8 mouse cellular contexts compared by ENCODE assay signal in the genomic region with DNA sequence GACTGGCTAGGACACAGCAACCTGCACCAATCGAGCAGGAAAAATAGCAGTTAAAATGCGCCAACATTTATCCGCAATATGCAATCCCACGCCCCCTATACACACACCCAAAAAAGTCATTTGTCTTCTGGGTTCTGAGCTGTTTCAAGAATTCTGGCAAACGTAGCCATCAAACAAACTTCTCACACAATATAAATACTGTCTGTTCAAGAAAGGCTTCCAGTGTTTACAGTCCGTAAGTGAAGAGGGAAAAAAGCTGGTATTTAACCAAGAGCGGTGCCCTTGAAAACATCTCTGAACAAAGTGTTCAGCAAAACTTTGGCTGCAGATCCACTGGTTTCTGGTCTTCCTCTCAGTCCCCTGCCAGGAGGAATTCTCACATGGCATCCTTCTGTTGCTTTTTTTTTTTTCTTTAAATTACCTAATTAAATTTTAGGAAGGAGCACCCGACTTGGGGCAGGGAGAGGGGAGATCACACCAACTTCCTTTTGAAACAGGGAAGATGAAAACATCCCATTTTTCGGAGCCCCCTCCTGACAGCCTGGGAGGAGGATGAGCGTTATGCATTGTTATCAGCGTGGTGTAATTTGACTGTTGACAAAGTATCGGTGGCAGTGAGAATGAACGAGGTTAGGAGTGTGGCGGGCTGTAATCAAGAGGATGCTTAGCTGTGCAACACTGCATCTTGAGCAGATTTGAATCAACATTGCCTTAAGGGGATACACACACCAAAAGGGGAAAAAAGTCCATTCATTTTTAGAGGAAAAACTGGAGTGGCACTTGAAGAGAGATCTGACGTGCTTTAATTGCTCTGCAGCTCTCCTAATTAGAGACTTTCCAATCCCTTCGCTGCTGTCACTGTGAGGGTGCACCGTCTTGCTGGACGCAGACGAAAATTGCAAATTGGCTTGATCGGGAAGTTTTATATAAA.
A peak's percentile ranks its signal among the peaks of the same experiment; 100 is the strongest.
DNase-seq lines count a peak whose midpoint lies in the region; ATAC-seq and TF ChIP-seq lines count a peak whose summit lies in the region.

No protein-coding gene starts in this region.

- no peak for TF ChIP-seq CTCF in olfactory bulb, adult 2 months (IDR thresholded peaks at IDR 0.05; ENCODE audit: insufficient read depth, low read depth, low read length)

- H3K27ac ChIP-seq in kidney, embryonic 16.5 days (ENCODE audit: low read length): peak overlapping the region; percentile 91
- no peak overlapping the region for H3K27ac ChIP-seq in embryonic facial prominence, embryonic 12.5 days
- peak overlapping the region; percentile 53; the same call in 1 of the 2 replicates for H3K27ac ChIP-seq in limb, embryonic 10.5 days
- H3K27ac ChIP-seq in olfactory bulb, adult 2 months (ENCODE audit: insufficient read depth, low read depth, low read length): peak overlapping the region; percentile 69

- H3K36me3 ChIP-seq in kidney, embryonic 16.5 days (ENCODE audit: insufficient read depth, low read length): no peaks in the 10 kb centered on the region
- H3K36me3 ChIP-seq in embryonic facial prominence, embryonic 12.5 days: no peaks in the 10 kb centered on the region
- H3K36me3 ChIP-seq in limb, embryonic 10.5 days: no peaks in the 10 kb centered on the region

- WGBS in kidney, embryonic 16.5 days: 13% methylated on average over 20 of the region's 20 CpGs
- 18% methylated on average over 20 of the region's 20 CpGs for WGBS in embryonic facial prominence, embryonic 12.5 days
- WGBS in limb, embryonic 10.5 days: 20% methylated on average over 20 of the region's 20 CpGs
- WGBS in olfactory bulb, adult 2 months: 10% methylated on average over 20 of the region's 20 CpGs

- no peak for TF ChIP-seq POLR2A in olfactory bulb, adult 2 months (IDR thresholded peaks at IDR 0.05; ENCODE audit: insufficient read depth, low read depth, low read length)

- peak overlapping the region; percentile 49 for H3K9ac ChIP-seq in kidney, embryonic 16.5 days (replicated peaks; ENCODE audit: low read length)
- no peak overlapping the region for H3K9ac ChIP-seq in embryonic facial prominence, embryonic 12.5 days

- DNase-seq in kidney, adult 9 months: no peak
- DNase-seq in limb, embryonic 10.5 days (ENCODE audit: low spot score): no peak
- no peak for DNase-seq in urinary bladder, postnatal 10 days (ENCODE audit: low spot score)
- no peak for DNase-seq in ovary, adult 18-20 months (ENCODE audit: low spot score)
- no peak for DNase-seq in thymus, postnatal 25 days

- ATAC-seq in kidney, embryonic 16.5 days (ENCODE audit: low FRiP score, low TSS enrichment): no peak
- ATAC-seq in embryonic facial prominence, embryonic 12.5 days (ENCODE audit: insufficient number of reproducible peaks, insufficient read depth, low FRiP score, low TSS enrichment): no peak

- peak overlapping the region; percentile 25 for H3K4me3 ChIP-seq in kidney, embryonic 16.5 days (ENCODE audit: low read length)
- 0 out of 2 replicates have a peak overlapping the region, but pooled peaks have one; percentile 1 for H3K4me3 ChIP-seq in embryonic facial prominence, embryonic 12.5 days
- H3K4me3 ChIP-seq in limb, embryonic 10.5 days: peak overlapping the region; percentile 27; the same call in 1 of the 2 replicates
- H3K4me3 ChIP-seq in olfactory bulb, adult 2 months (ENCODE audit: insufficient read depth, low read depth, low read length): peak overlapping the region; percentile 16

- H3K4me1 ChIP-seq in kidney, embryonic 16.5 days (ENCODE audit: insufficient read depth, low read length): peaks cover 43% of the 10 kb centered on the region
- peaks cover 47% of the 10 kb centered on the region for H3K4me1 ChIP-seq in embryonic facial prominence, embryonic 12.5 days
- H3K4me1 ChIP-seq in limb, embryonic 10.5 days: peaks cover 76% of the 10 kb centered on the region
- H3K4me1 ChIP-seq in olfactory bulb, adult 2 months (ENCODE audit: control insufficient read depth, insufficient read depth, low read length): 0 out of 2 replicates have a peak, but pooled peaks cover 2% of the 10 kb centered on the region

- no peaks in the 10 kb centered on the region for H3K9me3 ChIP-seq in kidney, embryonic 16.5 days (ENCODE audit: low read length)
- no peaks in the 10 kb centered on the region for H3K9me3 ChIP-seq in embryonic facial prominence, embryonic 12.5 days
- H3K9me3 ChIP-seq in limb, embryonic 10.5 days (replicated peaks): no peaks in the 10 kb centered on the region

- H3K27me3 ChIP-seq in kidney, embryonic 16.5 days (ENCODE audit: insufficient read depth, low read length): no peaks in the 10 kb centered on the region
- no peaks in the 10 kb centered on the region for H3K27me3 ChIP-seq in embryonic facial prominence, embryonic 12.5 days
- peaks cover 50% of the 10 kb centered on the region for H3K27me3 ChIP-seq in limb, embryonic 10.5 days (ENCODE audit: low read depth, poor library complexity, severe bottlenecking)

- peak overlapping the region; percentile 47 for H3K4me2 ChIP-seq in kidney, embryonic 16.5 days (replicated peaks; ENCODE audit: low read depth, low read length)
- H3K4me2 ChIP-seq in embryonic facial prominence, embryonic 12.5 days (replicated peaks): peak overlapping the region; percentile 36
